51 mouse cellular contexts compared by ENCODE assay signal in the genomic region with DNA sequence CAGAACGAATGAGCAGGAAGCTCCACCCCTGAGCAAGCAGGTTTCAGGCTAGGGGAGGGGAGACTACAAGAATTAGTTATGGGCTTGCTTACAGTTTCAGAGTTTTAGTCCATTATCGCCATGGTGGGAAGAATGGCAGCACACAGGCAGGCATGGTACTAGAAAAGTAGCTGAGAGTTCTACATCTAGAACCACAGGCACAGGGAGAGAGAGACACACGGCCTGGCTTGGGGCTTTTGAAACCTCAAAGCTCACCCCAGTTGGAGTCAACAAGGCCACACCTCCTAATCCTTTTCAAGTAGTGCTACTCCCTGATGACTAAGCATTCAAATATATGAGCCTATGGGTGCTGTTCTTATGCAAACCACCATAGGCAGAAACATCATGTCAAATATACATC. TPM values are rescaled to one million over a fixed set of nuclear protein-coding genes. Genes with fewer than 3 reads are reported as not detected.
"Had no signal": no experiment of that assay in that cellular context is flagged by ENCODE, and none has a peak within 500 bp of the region (broad histone marks: within the 10 kb centered on the region; RNA-seq: fewer than 3 reads in every experiment).

No protein-coding gene starts in this region.

- H3K36me3 ChIP-seq: heart, embryonic 10.5 days; heart, embryonic 12.5 days; heart, embryonic 13.5 days; heart, embryonic 15.5 days; hindbrain, embryonic 10.5 days; hindbrain, embryonic 12.5 days; hindbrain, embryonic 13.5 days; hindbrain, embryonic 15.5 days; intestine, embryonic 15.5 days; kidney, embryonic 15.5 days had no signal

- H3K27ac ChIP-seq: heart, embryonic 10.5 days; heart, embryonic 13.5 days; heart, embryonic 15.5 days; hindbrain, embryonic 10.5 days; hindbrain, embryonic 12.5 days; hindbrain, embryonic 13.5 days; hindbrain, embryonic 14.5 days; hindbrain, embryonic 15.5 days; hindbrain, postnatal 0 days; intestine, embryonic 15.5 days; kidney, embryonic 15.5 days; kidney, postnatal 0 days; layer of hippocampus, adult 2 months had no signal

- H3K9ac ChIP-seq: heart, embryonic 12.5 days; heart, embryonic 13.5 days; heart, embryonic 15.5 days; hindbrain, embryonic 12.5 days; hindbrain, embryonic 13.5 days; hindbrain, embryonic 14.5 days; hindbrain, embryonic 15.5 days; intestine, embryonic 15.5 days; kidney, embryonic 15.5 days had no signal

- H3K4me1 ChIP-seq: heart, embryonic 15.5 days; intestine, embryonic 15.5 days; kidney, embryonic 15.5 days had no signal

- DNase-seq: heart, postnatal 10 days; heart, postnatal 14 days; heart, postnatal 36 days; heart, postnatal 4 days; kidney, adult 11 months; kidney, adult 18-20 months; kidney, adult 2 months; kidney, adult 8-10 months; kidney, adult 9 months; kidney, postnatal 10 days; kidney, postnatal 14 days; kidney, postnatal 25 days; kidney, postnatal 36 days; kidney, postnatal 4 days; layer of hippocampus, adult 9-11 months; layer of hippocampus, postnatal 36 days had no signal

- H3K4me2 ChIP-seq: heart, embryonic 11.5 days; heart, embryonic 12.5 days; heart, embryonic 13.5 days; heart, embryonic 15.5 days; hindbrain, embryonic 12.5 days; hindbrain, embryonic 13.5 days; hindbrain, embryonic 14.5 days; hindbrain, embryonic 15.5 days; intestine, embryonic 15.5 days; kidney, embryonic 15.5 days had no signal

- ATAC-seq: hindbrain, embryonic 16.5 days; hindbrain, postnatal 0 days; inflammation-experienced regulatory T-cells, adult 6 months; intestine, embryonic 15.5 days; intestine, embryonic 16.5 days; intestine, postnatal 0 days had no signal

- H3K4me3 ChIP-seq: heart, embryonic 10.5 days; heart, embryonic 12.5 days; heart, embryonic 13.5 days; heart, embryonic 15.5 days; hindbrain, embryonic 10.5 days; hindbrain, embryonic 12.5 days; hindbrain, embryonic 13.5 days; hindbrain, embryonic 15.5 days; intestine, embryonic 15.5 days; kidney, embryonic 15.5 days; layer of hippocampus, adult 2 months had no signal

- H3K27me3 ChIP-seq: heart, embryonic 12.5 days; heart, embryonic 13.5 days; heart, embryonic 15.5 days; hindbrain, embryonic 12.5 days; hindbrain, embryonic 13.5 days; hindbrain, embryonic 15.5 days; intestine, embryonic 15.5 days; kidney, embryonic 15.5 days had no signal

- H3K9me3 ChIP-seq: heart, embryonic 10.5 days; heart, embryonic 13.5 days; heart, embryonic 15.5 days; hindbrain, embryonic 10.5 days; hindbrain, embryonic 12.5 days; hindbrain, embryonic 13.5 days; hindbrain, embryonic 15.5 days; intestine, embryonic 15.5 days; kidney, embryonic 15.5 days had no signal

RNA-seq across cellular contexts. Expression of a gene that starts 28.1 kb away (rescaled TPM):
- total RNA-seq: heart, postnatal 10 days; heart, postnatal 14 days; heart, postnatal 25 days; heart, postnatal 36 days; heart, postnatal 4 days; hematopoietic stem cell, adult 5-6 weeks; hindbrain, postnatal 0 days; layer of hippocampus, adult 18-20 months; layer of hippocampus, adult 2 months; layer of hippocampus, adult 8-10 months; layer of hippocampus, postnatal 10 days; layer of hippocampus, postnatal 14 days; layer of hippocampus, postnatal 25 days; layer of hippocampus, postnatal 36 days; left cerebral cortex, adult 18-20 months had no signal
- polyA plus RNA-seq: heart, embryonic 10.5 days; heart, embryonic 11.5 days; heart, embryonic 12.5 days; heart, embryonic 13.5 days; heart, embryonic 14.5 days; heart, embryonic 15.5 days; heart, embryonic 16.5 days; heart, postnatal 0 days; hindbrain, embryonic 10.5 days; hindbrain, embryonic 11.5 days; hindbrain, embryonic 12.5 days; hindbrain, embryonic 13.5 days; hindbrain, embryonic 14.5 days; hindbrain, embryonic 15.5 days; hindbrain, embryonic 16.5 days; hindbrain, postnatal 0 days; inflammation-experienced regulatory T-cells, adult 6 months; intestine, embryonic 14.5 days; intestine, embryonic 15.5 days; intestine, embryonic 16.5 days; intestine, postnatal 0 days; kidney, adult 2 months; kidney, embryonic 14.5 days; kidney, embryonic 15.5 days; kidney, embryonic 16.5 days; kidney, postnatal 0 days; large intestine, adult 2 months had no signal
